Mouse (Mus musculus) bone marrow macrophage, adult 2 months (primary cell): ENCODE measurements around the gene Pde1c.
"Not testable (repeated sequence)": the region's sequence is repeated elsewhere in the genome, so short reads cannot be mapped to it uniquely, and the experiment has no call there.

Source experiments
- CTCF ChIP-seq: IDR thresholded peaks from 2 replicates; pipeline ENCODE4 v1.5.1; 2012; ENCODE audit warnings: low read depth, mild to moderate bottlenecking, low read length, moderate library complexity
- POLR2A ChIP-seq: IDR thresholded peaks from 2 replicates; pipeline ENCODE4 v1.6.1; 2012; ENCODE audit warnings: mild to moderate bottlenecking, low read depth, low read length, borderline replicate concordance

DNA sequence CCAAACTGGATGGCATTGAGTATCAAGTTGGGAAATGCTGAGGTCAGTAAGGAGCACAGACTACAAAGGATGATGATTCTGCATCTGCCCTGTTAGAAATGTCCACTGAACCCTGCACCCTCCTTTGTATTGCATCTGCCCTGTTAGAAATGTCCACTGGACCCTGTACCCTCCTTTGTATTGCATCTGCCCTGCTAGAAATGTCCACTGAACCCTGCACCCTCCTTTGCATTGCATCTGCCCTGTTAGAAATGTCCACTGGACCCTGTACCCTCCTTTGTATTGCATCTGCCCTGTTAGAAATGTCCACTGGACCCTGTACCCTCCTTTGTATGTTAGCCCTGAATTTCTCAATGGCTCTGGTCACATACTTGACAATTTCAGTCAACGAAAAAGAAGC, 40.6 kb upstream of the Pde1c start:
- not testable (repeated sequence) for TF ChIP-seq CTCF, POLR2A
